Mouse (Mus musculus) C2C12 (cell line): ENCODE data around the gene C330021F23Rik.

Source experiments
- CTCF ChIP-seq: IDR thresholded peaks from one replicate; pipeline ENCODE4 v1.5.1; 2011; ENCODE audit not compliant: control insufficient read depth, insufficient read depth, insufficient read length
- USF1 ChIP-seq: IDR thresholded peaks from one replicate; pipeline ENCODE4 v1.6.1; 2011; ENCODE audit warnings: low read depth, mild to moderate bottlenecking, control low read depth, moderate library complexity

- TF ChIP-seq USF1, result no peak
- no peak for TF ChIP-seq CTCF
Measured at GRCm38 (mm10) chr8:3631478-3631875, 63.7 kb downstream of the C330021F23Rik start.
